Mouse (Mus musculus) kidney, postnatal 14 days (tissue): ENCODE measurements at regions not wholly inside any gene's neighbourhood (a gene's known extent, or its start where the extent isn't known, plus 50 kb on each side); places are given as distances from the start of the nearest gene placed in this dataset.

Source experiments
- DNase-seq: peaks from one replicate; pipeline ENCODE4 v3.0.0; 2022; ENCODE audit warnings: mixed read lengths

GRCm38 (mm10) chr3:117520461-117520860 lies 54.2 kb upstream of the Plppr5 start:
- no peak for DNase-seq

- DNase-seq: no peak
Measured at GRCm38 (mm10) chr3:117508090-117508489, 66.5 kb upstream of the Plppr5 start.

GRCm38 (mm10) chr3:117506151-117506723 lies 68.4 kb upstream of the Plppr5 start:
- no peak for DNase-seq

GRCm38 (mm10) chr3:117501107-117501506 lies 73.5 kb upstream of the Plppr5 start:
- DNase-seq: no peak

GRCm38 (mm10) chr3:117498138-117498897 lies 76.3 kb upstream of the Plppr5 start:
- DNase-seq: no peak

- peak; percentile 14 for DNase-seq
Measured at GRCm38 (mm10) chr3:117494118-117494517, 80.5 kb upstream of the Plppr5 start.

GRCm38 (mm10) chr3:117487281-117488027 lies 87.2 kb upstream of the Plppr5 start:
- no peak for DNase-seq

- DNase-seq: no peak
Measured at GRCm38 (mm10) chr3:117486351-117486750, 88.3 kb upstream of the Plppr5 start.

GRCm38 (mm10) chr3:117480131-117480530 lies 94.5 kb upstream of the Plppr5 start:
- DNase-seq: no peak

GRCm38 (mm10) chr3:117459507-117459906 lies 98.8 kb upstream of the Plppr4 start:
- DNase-seq: no peak

- no peak for DNase-seq
Measured at GRCm38 (mm10) chr3:117450559-117450958, 89.9 kb upstream of the Plppr4 start.

- DNase-seq: no peak
Measured at GRCm38 (mm10) chr3:117441887-117442286, 81.2 kb upstream of the Plppr4 start.

GRCm38 (mm10) chr3:117440294-117440693 lies 79.6 kb upstream of the Plppr4 start:
- no peak for DNase-seq

GRCm38 (mm10) chr3:117438473-117439114 lies 77.9 kb upstream of the Plppr4 start:
- peak; percentile 68 for DNase-seq

- no peak for DNase-seq
Measured at GRCm38 (mm10) chr3:117424526-117424925, 63.9 kb upstream of the Plppr4 start.

GRCm38 (mm10) chr3:117412896-117413747 lies 52.4 kb upstream of the Plppr4 start:
- DNase-seq: no peak
